Mouse (Mus musculus): ENCODE data around the gene Ston1. TPM values are rescaled to one million over a fixed set of nuclear protein-coding genes. Genes with fewer than 3 reads are reported as not detected.
A peak's percentile ranks its signal among the peaks of the same experiment; 100 is the strongest.

Gene Ston1
- polyA plus RNA-seq, 1 experiment from 2014 or later: 9.1 TPM

DNA sequence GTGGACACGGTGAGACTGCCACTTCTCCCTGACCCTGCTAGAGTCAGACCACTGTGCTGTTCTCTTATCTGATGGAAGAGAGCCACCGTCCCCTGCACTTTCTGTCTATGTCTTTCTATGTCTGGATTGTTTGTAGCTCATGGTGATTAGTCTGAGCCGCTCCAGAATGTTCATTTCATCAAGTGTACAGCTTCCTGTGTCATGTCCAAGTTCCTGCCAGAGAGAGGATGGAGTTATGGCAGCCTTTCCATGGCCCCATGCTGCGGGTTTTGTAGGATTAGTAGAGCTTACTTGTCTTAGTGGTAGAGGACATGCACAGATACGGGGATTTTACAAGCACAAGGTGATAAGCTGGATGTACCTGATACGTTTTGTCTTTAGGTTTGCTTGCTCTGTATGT lies 16.9 kb upstream of the Ston1 start:
- H3K4me2 ChIP-seq (ENCODE audit: low read depth, low read length): no peak overlapping the region
- H3K4me1 ChIP-seq (ENCODE audit: control insufficient read depth, insufficient read depth, low read length): no peaks in the 10 kb centered on the region
- no peak overlapping the region for H3K4me3 ChIP-seq (ENCODE audit: low read depth, low read length)
- H3K9ac ChIP-seq (ENCODE audit: low read depth, low read length): no peak overlapping the region
- no peak overlapping the region for H3K27ac ChIP-seq (replicated peaks; ENCODE audit: low read depth, low read length)
- no peaks in the 10 kb centered on the region for H3K9me3 ChIP-seq (ENCODE audit: control insufficient read depth, low read length)
- DNase-seq (ENCODE audit: low spot score): no peak
- 83% methylated on average over 6 of the region's 6 CpGs for WGBS
- no peak for ATAC-seq (ENCODE audit: low read depth)
- no peaks in the 10 kb centered on the region for H3K27me3 ChIP-seq (replicated peaks; ENCODE audit: control insufficient read depth, insufficient read depth, low read length)
- H3K36me3 ChIP-seq (ENCODE audit: control insufficient read depth, insufficient read depth, low read length): peaks cover 77% of the 10 kb centered on the region

- no peak for DNase-seq (ENCODE audit: low spot score)
- H3K9me3 ChIP-seq (ENCODE audit: control insufficient read depth, low read length): no peaks in the 10 kb centered on the region
- WGBS: 59% methylated on average over 6 of the region's 6 CpGs
These were observed 15.9 kb upstream of the Ston1 start for GRCm38 (mm10) chr17:88581511-88582021.

DNA sequence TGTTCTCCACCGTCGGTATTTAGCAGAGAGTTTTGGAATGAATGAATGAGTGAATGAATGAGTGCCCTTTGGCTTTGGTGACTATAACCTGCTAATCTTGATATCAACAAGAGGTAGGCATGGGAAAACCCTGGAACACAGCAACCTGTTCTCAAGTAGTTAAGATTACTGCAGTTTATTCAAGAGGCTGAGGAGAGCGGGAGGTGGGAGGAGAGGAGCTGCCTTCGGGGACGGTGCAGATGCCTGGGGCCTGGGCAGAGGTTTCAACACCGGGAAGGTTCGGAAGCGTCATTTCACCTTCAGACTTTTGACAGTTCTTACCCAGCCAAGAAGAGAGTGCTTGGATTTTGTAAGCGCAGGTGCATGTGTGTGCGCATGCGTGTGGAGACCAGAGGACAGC lies 14.5 kb upstream of the Ston1 start:
- 79% methylated on average over 10 of the region's 11 CpGs for WGBS
- no peaks in the 10 kb centered on the region for H3K9me3 ChIP-seq (ENCODE audit: control insufficient read depth, low read length)
- no peak overlapping the region for H3K4me2 ChIP-seq (ENCODE audit: low read depth, low read length)
- H3K27ac ChIP-seq (replicated peaks; ENCODE audit: low read depth, low read length): no peak overlapping the region
- H3K4me1 ChIP-seq (ENCODE audit: control insufficient read depth, insufficient read depth, low read length): no peaks in the 10 kb centered on the region
- H3K9ac ChIP-seq (ENCODE audit: low read depth, low read length): no peak overlapping the region
- no peak overlapping the region for H3K4me3 ChIP-seq (ENCODE audit: low read depth, low read length)
- peaks cover 80% of the 10 kb centered on the region for H3K36me3 ChIP-seq (ENCODE audit: control insufficient read depth, insufficient read depth, low read length)
- DNase-seq (ENCODE audit: low spot score): no peak
- H3K27me3 ChIP-seq (replicated peaks; ENCODE audit: control insufficient read depth, insufficient read depth, low read length): no peaks in the 10 kb centered on the region
- ATAC-seq (ENCODE audit: low read depth): no peak

More at GRCm38 (mm10) chr17:88581511-88582021, 15.9 kb upstream of the Ston1 start:
- Histone ChIP-seq H3K27ac (replicated peaks; ENCODE audit: low read depth, low read length) (no peak overlapping the region), H3K4me2 (ENCODE audit: low read depth, low read length) (no peak overlapping the region), H3K9ac (ENCODE audit: low read depth, low read length) (no peak overlapping the region), H3K4me1 (ENCODE audit: control insufficient read depth, insufficient read depth, low read length) (no peaks in the 10 kb centered on the region), H3K36me3 (ENCODE audit: control insufficient read depth, insufficient read depth, low read length) (peaks cover 83% of the 10 kb centered on the region), H3K27me3 (replicated peaks; ENCODE audit: control insufficient read depth, insufficient read depth, low read length) (no peaks in the 10 kb centered on the region), H3K4me3 (ENCODE audit: low read depth, low read length) (no peak overlapping the region)
- no peak for ATAC-seq (ENCODE audit: low read depth)

GRCm38 (mm10) chr17:88583411-88583810 lies 14.1 kb upstream of the Ston1 start:
- Histone ChIP-seq H3K36me3 (ENCODE audit: control insufficient read depth, insufficient read depth, low read length) (peaks cover 79% of the 10 kb centered on the region), H3K4me3 (ENCODE audit: low read depth, low read length) (no peak overlapping the region), H3K4me2 (ENCODE audit: low read depth, low read length) (no peak overlapping the region), H3K9ac (ENCODE audit: low read depth, low read length) (no peak overlapping the region), H3K4me1 (ENCODE audit: control insufficient read depth, insufficient read depth, low read length) (no peaks in the 10 kb centered on the region), H3K9me3 (ENCODE audit: control insufficient read depth, low read length) (no peaks in the 10 kb centered on the region), H3K27me3 (replicated peaks; ENCODE audit: control insufficient read depth, insufficient read depth, low read length) (no peaks in the 10 kb centered on the region), H3K27ac (replicated peaks; ENCODE audit: low read depth, low read length) (no peak overlapping the region)
- no peak for DNase-seq (ENCODE audit: low spot score)
- ATAC-seq (ENCODE audit: low read depth): no peak
- 80% methylated on average over 8 of the region's 8 CpGs for WGBS

GRCm38 (mm10) chr17:88587371-88587770 lies 10.1 kb upstream of the Ston1 start:
- ATAC-seq (ENCODE audit: low read depth): no peak
- H3K4me3 ChIP-seq (ENCODE audit: low read depth, low read length): no peak overlapping the region
- no peak overlapping the region for H3K9ac ChIP-seq (ENCODE audit: low read depth, low read length)
- WGBS: 83% methylated on average over 15 of the region's 15 CpGs
- H3K36me3 ChIP-seq (ENCODE audit: control insufficient read depth, insufficient read depth, low read length): peaks cover 49% of the 10 kb centered on the region
- H3K4me1 ChIP-seq (ENCODE audit: control insufficient read depth, insufficient read depth, low read length): no peaks in the 10 kb centered on the region
- no peaks in the 10 kb centered on the region for H3K9me3 ChIP-seq (ENCODE audit: control insufficient read depth, low read length)
- H3K27me3 ChIP-seq (replicated peaks; ENCODE audit: control insufficient read depth, insufficient read depth, low read length): no peaks in the 10 kb centered on the region
- H3K27ac ChIP-seq (replicated peaks; ENCODE audit: low read depth, low read length): no peak overlapping the region
- no peak overlapping the region for H3K4me2 ChIP-seq (ENCODE audit: low read depth, low read length)
- DNase-seq (ENCODE audit: low spot score): no peak

DNA sequence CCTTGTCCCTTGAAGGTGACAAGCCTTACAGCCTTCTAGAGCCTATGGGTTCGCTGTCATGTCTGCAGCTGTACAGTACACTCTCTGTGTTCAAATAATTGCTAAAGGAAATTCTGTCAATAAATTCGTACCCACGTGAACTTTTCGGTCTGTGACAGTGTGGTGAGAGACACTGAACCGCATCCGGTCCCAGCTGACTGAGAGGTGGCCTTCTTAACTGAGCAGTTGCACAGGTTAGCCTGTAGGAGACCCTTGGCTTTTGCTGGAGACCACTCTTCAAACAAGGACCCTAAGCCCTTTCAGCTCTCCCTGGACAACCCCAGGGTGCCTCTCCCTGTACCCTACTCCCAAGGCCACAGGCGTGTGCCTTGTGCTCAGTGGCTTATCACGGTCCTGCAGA lies 9.3 kb upstream of the Ston1 start:
- Histone ChIP-seq H3K9ac (ENCODE audit: low read depth, low read length) (no peak overlapping the region), H3K36me3 (ENCODE audit: control insufficient read depth, insufficient read depth, low read length) (peaks cover 46% of the 10 kb centered on the region), H3K4me1 (ENCODE audit: control insufficient read depth, insufficient read depth, low read length) (no peaks in the 10 kb centered on the region), H3K27ac (replicated peaks; ENCODE audit: low read depth, low read length) (no peak overlapping the region), H3K4me2 (ENCODE audit: low read depth, low read length) (no peak overlapping the region), H3K27me3 (replicated peaks; ENCODE audit: control insufficient read depth, insufficient read depth, low read length) (no peaks in the 10 kb centered on the region), H3K9me3 (ENCODE audit: control insufficient read depth, low read length) (no peaks in the 10 kb centered on the region), H3K4me3 (ENCODE audit: low read depth, low read length) (no peak overlapping the region)
- 95% methylated on average over 8 of the region's 8 CpGs for WGBS
- DNase-seq (ENCODE audit: low spot score): no peak
- no peak for ATAC-seq (ENCODE audit: low read depth)

DNA sequence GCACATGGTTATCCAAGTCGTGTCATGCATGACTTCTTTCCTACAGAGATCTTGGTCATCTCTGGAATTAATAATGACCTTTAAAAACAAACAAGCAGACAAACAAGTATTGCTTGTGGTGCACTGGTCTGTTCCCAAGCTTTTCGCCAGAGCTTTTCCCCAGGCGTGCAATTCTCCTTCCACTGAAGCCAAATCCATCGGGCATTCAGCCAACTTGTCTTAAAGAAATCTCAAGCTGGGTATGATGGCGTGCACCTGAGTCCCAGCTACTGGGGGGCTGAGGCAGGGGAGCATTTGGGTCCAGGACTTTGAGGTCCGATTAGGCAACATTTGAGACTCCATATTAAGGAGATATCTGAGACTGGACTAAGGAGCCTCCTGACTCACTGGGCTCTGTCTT lies 7.2 kb upstream of the Ston1 start:
- 0 out of 2 replicates have a peak, but pooled peaks have one; percentile 13 for ATAC-seq (ENCODE audit: low read depth)
- no peaks in the 10 kb centered on the region for H3K27me3 ChIP-seq (replicated peaks; ENCODE audit: control insufficient read depth, insufficient read depth, low read length)
- no peak overlapping the region for H3K4me3 ChIP-seq (ENCODE audit: low read depth, low read length)
- WGBS: 63% methylated on average over 6 of the region's 6 CpGs
- no peaks in the 10 kb centered on the region for H3K4me1 ChIP-seq (ENCODE audit: control insufficient read depth, insufficient read depth, low read length)
- H3K36me3 ChIP-seq (ENCODE audit: control insufficient read depth, insufficient read depth, low read length): peaks cover 27% of the 10 kb centered on the region
- peak; percentile 42 for DNase-seq (ENCODE audit: low spot score)
- H3K9me3 ChIP-seq (ENCODE audit: control insufficient read depth, low read length): no peaks in the 10 kb centered on the region
- H3K27ac ChIP-seq (replicated peaks; ENCODE audit: low read depth, low read length): no peak overlapping the region
- no peak overlapping the region for H3K4me2 ChIP-seq (ENCODE audit: low read depth, low read length)
- no peak overlapping the region for H3K9ac ChIP-seq (ENCODE audit: low read depth, low read length)

DNA sequence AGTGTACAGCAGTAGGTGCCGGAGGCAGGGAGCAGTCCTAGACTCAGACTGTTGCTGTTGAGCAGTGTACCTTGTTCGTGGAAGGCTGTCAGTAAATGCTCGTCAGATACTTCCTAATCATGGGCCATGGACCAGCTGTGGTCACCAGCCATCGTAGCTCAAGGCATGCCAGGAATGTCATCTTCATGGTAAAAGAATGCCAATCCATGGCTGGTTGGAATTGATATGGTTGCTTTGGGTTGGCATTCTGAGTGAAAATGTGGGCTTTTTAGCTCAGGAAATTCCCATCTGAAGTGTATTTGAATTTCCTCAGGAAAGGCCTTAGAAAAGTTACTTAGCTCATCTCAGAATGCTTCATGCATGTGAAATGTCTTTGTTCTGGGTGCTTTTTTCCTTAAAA lies 2.4 kb upstream of the Ston1 start:
- ATAC-seq (ENCODE audit: low read depth): no peak
- no peak for DNase-seq (ENCODE audit: low spot score)
- Histone ChIP-seq H3K27ac (replicated peaks; ENCODE audit: low read depth, low read length) (no peak overlapping the region), H3K4me2 (ENCODE audit: low read depth, low read length) (no peak overlapping the region), H3K9ac (ENCODE audit: low read depth, low read length) (no peak overlapping the region), H3K4me1 (ENCODE audit: control insufficient read depth, insufficient read depth, low read length) (peaks cover 12% of the 10 kb centered on the region; the same call in 1 of the 2 replicates), H3K27me3 (replicated peaks; ENCODE audit: control insufficient read depth, insufficient read depth, low read length) (no peaks in the 10 kb centered on the region), H3K9me3 (ENCODE audit: control insufficient read depth, low read length) (no peaks in the 10 kb centered on the region), H3K4me3 (ENCODE audit: low read depth, low read length) (no peak overlapping the region), H3K36me3 (ENCODE audit: control insufficient read depth, insufficient read depth, low read length) (no peaks in the 10 kb centered on the region)
- 67% methylated on average over 4 of the region's 4 CpGs for WGBS

DNA sequence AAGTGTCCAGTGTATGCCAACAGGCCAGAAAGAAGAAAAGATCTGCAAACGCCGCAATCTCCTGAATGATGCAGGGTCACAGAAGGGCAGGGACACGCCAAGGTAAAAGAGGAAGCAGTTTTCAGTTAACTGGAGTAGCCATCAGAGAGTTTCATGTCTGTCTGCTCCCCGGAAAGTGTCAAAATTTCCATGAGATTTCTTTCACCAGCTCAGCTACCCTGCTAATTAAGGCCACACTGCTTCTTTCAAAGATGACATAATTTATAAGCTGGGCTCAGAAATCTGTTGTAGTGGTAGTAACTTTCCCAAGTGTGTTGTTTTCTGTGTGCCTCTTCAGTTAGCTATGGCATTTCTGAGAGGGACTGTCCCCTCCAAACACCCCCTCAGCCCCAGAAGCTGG lies 1.4 kb upstream of the Ston1 start:
- Histone ChIP-seq H3K36me3 (ENCODE audit: control insufficient read depth, insufficient read depth, low read length) (no peaks in the 10 kb centered on the region), H3K9ac (ENCODE audit: low read depth, low read length) (no peak overlapping the region), H3K27me3 (replicated peaks; ENCODE audit: control insufficient read depth, insufficient read depth, low read length) (no peaks in the 10 kb centered on the region), H3K4me2 (ENCODE audit: low read depth, low read length) (no peak overlapping the region), H3K4me3 (ENCODE audit: low read depth, low read length) (no peak overlapping the region), H3K9me3 (ENCODE audit: control insufficient read depth, low read length) (no peaks in the 10 kb centered on the region), H3K4me1 (ENCODE audit: control insufficient read depth, insufficient read depth, low read length) (peaks cover 12% of the 10 kb centered on the region; the same call in 1 of the 2 replicates), H3K27ac (replicated peaks; ENCODE audit: low read depth, low read length) (no peak overlapping the region)
- 72% methylated on average over 4 of the region's 4 CpGs for WGBS
- ATAC-seq (ENCODE audit: low read depth) (no peak), DNase-seq (ENCODE audit: low spot score) (no peak)

Data from embryonic facial prominence, embryonic 14.5 days (tissue).